Mouse (Mus musculus): ENCODE results near the gene Cmklr1. TPM values are rescaled to one million over a fixed set of nuclear protein-coding genes. Genes with fewer than 3 reads are reported as not detected.
"Not testable (repeated sequence)": the region's sequence is repeated elsewhere in the genome, so short reads cannot be mapped to it uniquely, and the experiment has no call there.

Cmklr1 gene
- polyA plus RNA-seq, 1 experiment from 2014 or later: 1.7 TPM

GRCm38 (mm10) chr5:113591166-113591565 lies 59.1 kb downstream of the Cmklr1 start:
- ATAC-seq (replicated peaks; ENCODE audit: insufficient number of reproducible peaks, low FRiP score, low TSS enrichment, low read depth): no peak
- no peak overlapping the region for H3K9ac ChIP-seq (replicated peaks; ENCODE audit: low read length)
- 12% methylated on average over 3 of the region's 3 CpGs for WGBS

GRCm38 (mm10) chr5:113590010-113590640 lies 60.1 kb downstream of the Cmklr1 start:
- Histone ChIP-seq H3K36me3 (replicated peaks; ENCODE audit: control insufficient read depth, insufficient read depth, low read depth, low read length) (no peaks in the 10 kb centered on the region), H3K4me2 (ENCODE audit: low read depth, low read length) (no peak overlapping the region), H3K4me1 (ENCODE audit: control insufficient read depth, insufficient read depth, low read length) (peaks cover 2% of the 10 kb centered on the region; the same call in 1 of the 2 replicates), H3K27ac (replicated peaks; ENCODE audit: low read depth, low read length) (no peak overlapping the region), H3K27me3 (ENCODE audit: control insufficient read depth, insufficient read depth, low read length) (no peaks in the 10 kb centered on the region), H3K9me3 (replicated peaks; ENCODE audit: control insufficient read depth, low read length) (no peaks in the 10 kb centered on the region), H3K9ac (replicated peaks; ENCODE audit: low read length) (no peak overlapping the region), H3K4me3 (ENCODE audit: low read depth, low read length) (no peak overlapping the region)
- ATAC-seq (replicated peaks; ENCODE audit: insufficient number of reproducible peaks, low FRiP score, low TSS enrichment, low read depth) (no peak), DNase-seq (ENCODE audit: low spot score) (no peak)
- WGBS: 62% methylated on average over 5 of the region's 5 CpGs

More at GRCm38 (mm10) chr5:113591166-113591565, 59.1 kb downstream of the Cmklr1 start:
- H3K9me3 ChIP-seq (replicated peaks; ENCODE audit: control insufficient read depth, low read length): no peaks in the 10 kb centered on the region
- H3K27me3 ChIP-seq (ENCODE audit: control insufficient read depth, insufficient read depth, low read length): no peaks in the 10 kb centered on the region
- H3K4me2 ChIP-seq (ENCODE audit: low read depth, low read length): no peak overlapping the region
- no peak overlapping the region for H3K4me3 ChIP-seq (ENCODE audit: low read depth, low read length)
- H3K36me3 ChIP-seq (replicated peaks; ENCODE audit: control insufficient read depth, insufficient read depth, low read depth, low read length): no peaks in the 10 kb centered on the region
- peak; percentile 63 for DNase-seq (ENCODE audit: low spot score)
- H3K27ac ChIP-seq (replicated peaks; ENCODE audit: low read depth, low read length): peak overlapping the region; percentile 8; the same call in 1 of the 2 replicates
- peaks cover 2% of the 10 kb centered on the region; the same call in 1 of the 2 replicates for H3K4me1 ChIP-seq (ENCODE audit: control insufficient read depth, insufficient read depth, low read length)

GRCm38 (mm10) chr5:113586458-113586849 lies 63.8 kb downstream of the Cmklr1 start:
- not testable (repeated sequence) for H3K9ac ChIP-seq (replicated peaks; ENCODE audit: low read length); H3K27me3 ChIP-seq (ENCODE audit: control insufficient read depth, insufficient read depth, low read length); DNase-seq (ENCODE audit: low spot score); H3K27ac ChIP-seq (replicated peaks; ENCODE audit: low read depth, low read length); H3K4me2 ChIP-seq (ENCODE audit: low read depth, low read length); ATAC-seq (replicated peaks; ENCODE audit: insufficient number of reproducible peaks, low FRiP score, low TSS enrichment, low read depth); H3K4me1 ChIP-seq (ENCODE audit: control insufficient read depth, insufficient read depth, low read length); H3K9me3 ChIP-seq (replicated peaks; ENCODE audit: control insufficient read depth, low read length); H3K36me3 ChIP-seq (replicated peaks; ENCODE audit: control insufficient read depth, insufficient read depth, low read depth, low read length); H3K4me3 ChIP-seq (ENCODE audit: low read depth, low read length)
- WGBS: 45% methylated on average over 5 of the region's 5 CpGs

- ATAC-seq (replicated peaks; ENCODE audit: insufficient number of reproducible peaks, low FRiP score, low TSS enrichment, low read depth); DNase-seq (ENCODE audit: low spot score); H3K4me1 ChIP-seq (ENCODE audit: control insufficient read depth, insufficient read depth, low read length); H3K4me2 ChIP-seq (ENCODE audit: low read depth, low read length); H3K27ac ChIP-seq (replicated peaks; ENCODE audit: low read depth, low read length); H3K4me3 ChIP-seq (ENCODE audit: low read depth, low read length); H3K9ac ChIP-seq (replicated peaks; ENCODE audit: low read length); H3K27me3 ChIP-seq (ENCODE audit: control insufficient read depth, insufficient read depth, low read length); H3K36me3 ChIP-seq (replicated peaks; ENCODE audit: control insufficient read depth, insufficient read depth, low read depth, low read length); H3K9me3 ChIP-seq (replicated peaks; ENCODE audit: control insufficient read depth, low read length): not testable (repeated sequence)
- WGBS: 70% methylated on average over 17 of the region's 17 CpGs
Observed at GRCm38 (mm10) chr5:113585619-113586457, 64.4 kb downstream of the Cmklr1 start.

- ATAC-seq (replicated peaks; ENCODE audit: insufficient number of reproducible peaks, low FRiP score, low TSS enrichment, low read depth) (no peak), DNase-seq (ENCODE audit: low spot score) (no peak)
- no peaks in the 10 kb centered on the region; the same call in 1 of the 2 replicates for H3K4me1 ChIP-seq (ENCODE audit: control insufficient read depth, insufficient read depth, low read length)
- 35% methylated on average over 6 of the region's 6 CpGs for WGBS
- H3K4me3 ChIP-seq (ENCODE audit: low read depth, low read length): no peak overlapping the region
- H3K36me3 ChIP-seq (replicated peaks; ENCODE audit: control insufficient read depth, insufficient read depth, low read depth, low read length): no peaks in the 10 kb centered on the region
- no peak overlapping the region for H3K9ac ChIP-seq (replicated peaks; ENCODE audit: low read length)
- no peaks in the 10 kb centered on the region for H3K9me3 ChIP-seq (replicated peaks; ENCODE audit: control insufficient read depth, low read length)
- H3K27me3 ChIP-seq (ENCODE audit: control insufficient read depth, insufficient read depth, low read length): no peaks in the 10 kb centered on the region
- H3K27ac ChIP-seq (replicated peaks; ENCODE audit: low read depth, low read length): no peak overlapping the region
- H3K4me2 ChIP-seq (ENCODE audit: low read depth, low read length): no peak overlapping the region
Observed at GRCm38 (mm10) chr5:113584439-113584838, 65.8 kb downstream of the Cmklr1 start.

- Histone ChIP-seq H3K4me3 (ENCODE audit: low read depth, low read length) (no peak overlapping the region), H3K27ac (replicated peaks; ENCODE audit: low read depth, low read length) (no peak overlapping the region), H3K27me3 (ENCODE audit: control insufficient read depth, insufficient read depth, low read length) (no peaks in the 10 kb centered on the region), H3K9me3 (replicated peaks; ENCODE audit: control insufficient read depth, low read length) (no peaks in the 10 kb centered on the region), H3K9ac (replicated peaks; ENCODE audit: low read length) (no peak overlapping the region), H3K4me1 (ENCODE audit: control insufficient read depth, insufficient read depth, low read length) (no peaks in the 10 kb centered on the region), H3K36me3 (replicated peaks; ENCODE audit: control insufficient read depth, insufficient read depth, low read depth, low read length) (no peaks in the 10 kb centered on the region), H3K4me2 (ENCODE audit: low read depth, low read length) (no peak overlapping the region)
- no peak for DNase-seq (ENCODE audit: low spot score)
- no peak for ATAC-seq (replicated peaks; ENCODE audit: insufficient number of reproducible peaks, low FRiP score, low TSS enrichment, low read depth)
- WGBS: 56% methylated on average over 5 of the region's 5 CpGs
Observed at GRCm38 (mm10) chr5:113583424-113584162, 66.6 kb downstream of the Cmklr1 start.

GRCm38 (mm10) chr5:113580801-113581200 lies 69.4 kb downstream of the Cmklr1 start:
- WGBS: 70% methylated on average over 9 of the region's 9 CpGs
- ATAC-seq (replicated peaks; ENCODE audit: insufficient number of reproducible peaks, low FRiP score, low TSS enrichment, low read depth): no peak; the same call in 1 of the 2 replicates
- no peak overlapping the region for H3K27ac ChIP-seq (replicated peaks; ENCODE audit: low read depth, low read length)
- no peaks in the 10 kb centered on the region for H3K27me3 ChIP-seq (ENCODE audit: control insufficient read depth, insufficient read depth, low read length)
- no peaks in the 10 kb centered on the region for H3K4me1 ChIP-seq (ENCODE audit: control insufficient read depth, insufficient read depth, low read length)
- DNase-seq (ENCODE audit: low spot score): no peak
- H3K9ac ChIP-seq (replicated peaks; ENCODE audit: low read length): no peak overlapping the region
- no peak overlapping the region for H3K4me3 ChIP-seq (ENCODE audit: low read depth, low read length)
- no peaks in the 10 kb centered on the region for H3K36me3 ChIP-seq (replicated peaks; ENCODE audit: control insufficient read depth, insufficient read depth, low read depth, low read length)
- no peaks in the 10 kb centered on the region for H3K9me3 ChIP-seq (replicated peaks; ENCODE audit: control insufficient read depth, low read length)
- H3K4me2 ChIP-seq (ENCODE audit: low read depth, low read length): no peak overlapping the region

Data from embryonic facial prominence, embryonic 11.5 days (tissue).